Mouse (Mus musculus) gonadal fat pad, adult 2 months (tissue): ENCODE results near the gene Pi4k2b. TPM values are rescaled to one million over a fixed set of nuclear protein-coding genes. Genes with fewer than 3 reads are reported as not detected.
A peak's percentile ranks its signal among the peaks of the same experiment; 100 is the strongest.
"Not testable (repeated sequence)": the region's sequence is repeated elsewhere in the genome, so short reads cannot be mapped to it uniquely, and the experiment has no call there.

Source experiments
- DNase-seq: peaks from one replicate; pipeline ENCODE4 v3.0.0-alpha.2; 2012; ENCODE audit warnings: low read depth
- polyA plus RNA-seq: library from polyadenylated mRNA; depleted of rRNA; stranded (reverse); fragments of >200 nt; gene quantifications from 2 replicates; pipeline ENCODE4 v1.2.3, GENCODE M21; 2012; rRNA removed

Gene Pi4k2b
- polyA plus RNA-seq: 7.1 and 8.0 TPM in 2 replicates

DNA sequence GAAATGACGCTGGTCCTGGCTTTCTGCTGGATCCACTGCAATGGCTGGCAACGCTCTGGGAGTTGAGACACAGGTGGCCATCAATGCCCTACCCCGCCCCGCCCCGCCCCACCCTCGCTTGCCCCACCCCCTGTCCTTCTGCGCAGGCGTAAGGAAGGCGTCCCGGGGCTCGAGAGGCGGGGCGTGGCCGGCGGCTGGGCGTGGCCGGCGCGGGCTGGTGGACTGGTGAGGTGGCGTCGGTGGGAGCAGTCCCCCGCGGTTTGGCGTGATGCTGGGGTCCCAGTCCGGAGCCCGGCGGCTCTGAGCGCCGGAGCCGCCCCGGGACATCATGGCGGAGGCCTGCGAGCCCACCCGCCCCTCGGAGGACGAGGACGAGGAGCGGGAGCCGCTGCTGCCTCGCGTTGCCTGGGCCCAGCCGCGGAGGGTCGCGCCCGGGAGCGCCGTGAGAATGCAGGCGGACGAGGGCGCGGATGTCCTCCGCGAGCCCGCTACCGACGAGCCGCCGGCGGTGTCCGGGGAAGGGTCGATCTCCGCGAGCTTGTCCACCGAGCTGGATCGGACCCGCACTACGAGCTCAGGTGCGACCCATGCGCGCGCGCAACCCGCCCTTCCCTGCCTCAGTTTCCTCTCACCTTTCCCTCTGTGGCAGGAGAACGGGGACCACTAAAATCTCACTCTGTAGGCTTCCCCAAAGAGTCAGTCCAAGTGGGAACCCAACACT lies at the start of gene Pi4k2b:
Pi4k2b (plus strand) TSS at position 184 of the 721 bp plus-strand sequence.
- DNase-seq: no peak

DNA sequence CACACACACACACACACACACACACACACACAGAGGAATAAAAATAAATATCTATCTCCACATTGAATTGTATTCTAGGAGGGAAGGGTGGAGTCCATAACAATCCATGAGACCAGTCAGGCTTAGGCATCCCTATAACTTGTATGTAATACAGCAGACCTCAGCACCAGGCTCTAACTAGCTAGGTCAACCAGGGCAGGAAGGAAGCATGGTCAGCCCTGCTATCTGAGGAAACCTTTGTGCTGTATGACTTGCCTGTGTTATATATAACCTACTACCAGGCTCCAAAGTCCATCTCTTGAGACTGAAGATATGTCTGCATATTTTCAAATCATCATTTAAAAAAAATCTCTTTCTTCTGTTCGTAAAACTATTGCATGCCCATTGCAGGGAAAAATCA lies 44.1 kb upstream of the Pi4k2b start:
- no peak for DNase-seq

DNA sequence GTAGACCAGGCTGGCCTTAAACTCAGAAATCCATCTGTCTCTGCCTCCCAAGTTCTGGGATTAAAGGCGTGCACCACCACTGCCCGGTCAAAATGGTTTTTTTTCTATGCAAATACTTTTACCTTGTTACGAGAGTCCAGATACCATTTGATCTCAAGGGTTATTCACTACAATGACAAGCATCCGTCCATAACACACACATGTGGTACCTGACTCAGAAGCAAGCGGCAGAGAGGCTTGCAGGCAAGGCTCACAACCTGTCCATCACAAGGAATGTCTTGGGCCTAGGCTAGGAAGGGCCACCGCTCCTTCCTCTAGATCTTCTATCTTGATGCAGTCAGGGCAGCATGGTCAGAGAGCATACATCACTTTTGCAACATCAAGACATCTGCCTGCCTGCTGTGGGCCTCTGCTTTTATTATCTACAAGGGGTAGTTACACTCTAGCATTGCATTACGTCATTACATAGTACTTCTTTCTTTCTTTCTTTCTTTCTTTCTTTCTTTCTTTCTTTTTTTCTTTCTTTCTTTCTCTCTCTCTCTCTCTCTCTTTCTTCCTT lies 43.4 kb upstream of the Pi4k2b start:
- DNase-seq: not testable (repeated sequence)

DNA sequence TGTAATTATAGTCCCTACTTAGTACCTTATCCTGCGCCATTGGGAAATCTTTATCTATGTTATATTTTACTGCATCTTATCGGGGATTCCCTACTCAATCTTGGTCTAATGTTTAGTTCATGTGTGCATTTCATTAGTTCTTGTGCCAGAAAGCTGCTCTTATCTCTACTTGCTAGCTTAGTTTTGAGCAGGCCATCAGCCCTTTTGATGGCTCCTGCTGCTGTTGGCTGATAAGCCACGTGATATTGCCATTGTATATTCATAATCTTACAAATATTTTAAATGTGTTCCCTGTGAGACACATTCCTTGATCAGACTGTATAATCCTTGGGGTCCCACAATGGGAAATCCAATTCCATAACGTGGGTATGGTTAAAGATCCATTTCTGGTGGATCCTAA lies 36.8 kb upstream of the Pi4k2b start:
- no peak for DNase-seq

DNA sequence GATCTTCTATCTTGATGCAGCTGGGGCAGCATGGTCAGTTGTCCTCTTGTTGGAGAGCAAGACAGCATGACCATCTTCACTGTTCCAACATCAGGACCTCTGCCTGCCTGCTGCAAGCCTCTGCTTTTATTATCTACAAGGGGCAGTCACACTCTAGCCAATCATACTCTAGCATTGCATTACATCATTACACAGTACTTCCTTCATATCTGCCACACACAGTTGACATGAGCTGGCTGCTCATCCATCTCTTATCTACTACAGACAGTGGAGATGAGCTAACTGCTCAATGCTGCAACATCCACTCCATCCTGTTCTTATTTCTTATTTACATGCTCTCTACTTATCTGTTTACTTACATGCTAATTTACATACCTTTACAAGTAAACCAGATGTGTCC lies 28.7 kb upstream of the Pi4k2b start:
- DNase-seq: no peak

DNA sequence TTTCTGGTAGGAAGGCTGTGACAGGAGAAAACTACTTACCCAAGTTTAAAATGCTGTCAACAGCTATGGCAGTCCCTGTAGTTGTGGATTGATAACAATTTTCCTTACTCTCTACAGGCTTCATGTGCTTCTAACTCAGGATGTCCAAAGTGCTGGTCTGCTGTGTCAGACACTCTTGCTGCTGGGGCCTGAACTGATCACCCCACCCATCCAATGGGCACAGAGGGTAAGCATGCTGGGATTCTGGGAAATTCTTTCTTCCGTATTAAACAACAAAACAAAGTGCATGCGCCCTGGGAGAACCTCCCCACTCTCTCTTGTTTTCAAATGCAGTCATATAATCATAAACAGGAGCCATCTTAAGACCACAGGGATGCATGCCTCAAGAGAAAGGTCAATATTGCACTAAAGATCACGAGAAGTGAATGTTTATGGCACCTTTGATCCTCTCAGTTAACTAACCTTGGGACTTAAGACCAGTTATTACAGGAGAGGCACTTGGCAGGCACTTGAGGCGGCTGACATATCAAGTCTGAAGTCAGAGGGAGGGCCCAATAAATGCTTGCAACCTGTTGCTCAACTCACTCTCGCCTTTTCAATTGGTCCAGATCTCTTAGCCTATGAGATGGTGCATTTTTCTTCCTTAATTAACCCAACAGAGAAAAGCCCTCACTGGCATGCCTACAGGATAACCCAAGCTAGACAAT lies 24.5 kb upstream of the Pi4k2b start:
- no peak for DNase-seq

DNA sequence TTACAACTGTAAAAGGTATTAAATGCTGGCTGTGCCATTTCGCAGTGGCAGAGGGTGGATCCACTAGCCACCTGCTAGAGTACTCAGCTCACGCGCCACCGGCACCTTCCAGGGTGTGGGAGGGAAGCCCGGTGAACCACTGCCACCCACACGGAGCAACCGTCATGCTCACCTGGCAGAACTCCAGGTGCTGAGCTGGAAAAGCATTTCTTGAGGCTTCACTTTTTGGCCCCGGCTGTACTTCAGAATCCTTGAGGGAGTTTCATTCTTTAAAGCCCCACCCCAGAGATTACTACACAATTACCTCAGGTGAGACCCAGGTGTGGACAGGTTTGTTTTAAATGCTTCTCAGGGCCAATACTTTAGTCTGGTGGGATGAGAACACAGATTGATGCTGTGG lies 20.4 kb upstream of the Pi4k2b start:
- DNase-seq: peak; percentile 36

- DNase-seq: no peak
Observed at GRCm38 (mm10) chr5:52727747-52728146, 13.6 kb upstream of the Pi4k2b start.

DNA sequence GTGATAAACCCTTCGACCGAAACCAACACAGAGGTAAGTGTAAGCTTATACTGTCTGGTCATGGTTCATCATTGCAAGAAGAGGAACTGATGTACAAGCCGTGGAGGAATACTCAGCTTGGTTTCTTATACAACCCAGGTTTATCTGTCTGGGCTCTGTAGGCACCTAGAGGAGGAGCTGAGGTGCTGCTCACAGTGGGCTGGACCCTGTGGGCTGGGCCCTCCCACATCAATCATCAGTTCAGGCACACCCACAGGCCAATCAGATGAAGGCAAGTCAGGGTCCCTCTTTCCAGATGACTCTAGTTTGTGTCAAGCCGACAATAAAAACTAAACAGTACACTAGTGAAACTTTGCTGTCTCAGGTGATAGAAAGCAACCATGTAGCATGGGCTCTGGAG lies 8.6 kb upstream of the Pi4k2b start:
- no peak for DNase-seq

GRCm38 (mm10) chr5:52736046-52736445 lies 5.3 kb upstream of the Pi4k2b start:
- DNase-seq: no peak

GRCm38 (mm10) chr5:52742112-52742813 lies 889 bp downstream of the Pi4k2b start:
- DNase-seq: peak; percentile 12

DNA sequence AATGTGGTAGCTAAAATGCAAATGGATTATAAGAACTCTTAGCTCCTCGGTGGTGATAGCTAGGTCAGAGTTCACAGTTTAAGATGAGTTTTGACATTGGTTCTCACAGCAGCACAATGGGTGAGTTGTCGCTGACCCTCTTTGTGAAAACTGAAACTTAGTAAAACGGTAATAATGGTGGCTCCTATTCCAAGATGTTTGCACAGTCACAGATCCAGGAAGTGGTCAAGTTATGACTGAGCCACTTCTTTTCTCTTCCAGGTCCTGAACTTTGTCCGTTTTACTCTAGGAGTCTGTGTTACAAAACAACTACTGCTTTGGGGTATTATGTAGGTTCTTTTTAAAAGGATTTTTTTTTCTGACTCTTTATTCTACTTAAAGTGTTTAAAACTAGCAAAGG lies 1.9 kb downstream of the Pi4k2b start:
- DNase-seq: no peak

DNA sequence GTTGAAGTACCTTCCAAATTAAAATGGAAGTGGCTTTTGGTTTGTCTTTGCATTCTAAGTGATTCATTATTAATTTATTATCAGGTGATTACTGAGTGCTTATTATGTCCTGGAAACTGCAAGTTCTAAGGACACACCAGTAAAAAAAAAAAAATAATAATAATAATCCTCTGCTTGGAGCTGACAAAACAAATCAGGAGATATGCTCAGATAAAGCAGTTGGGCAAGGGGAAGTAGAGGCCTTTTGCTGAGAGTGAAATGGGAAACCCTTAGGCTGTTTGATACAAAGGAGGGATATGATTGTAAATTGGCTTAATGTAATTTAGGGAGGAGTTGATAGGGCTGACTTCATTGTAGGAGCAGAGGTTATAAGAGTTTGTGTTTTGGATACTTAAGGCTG lies 5.5 kb downstream of the Pi4k2b start:
- no peak for DNase-seq

DNA sequence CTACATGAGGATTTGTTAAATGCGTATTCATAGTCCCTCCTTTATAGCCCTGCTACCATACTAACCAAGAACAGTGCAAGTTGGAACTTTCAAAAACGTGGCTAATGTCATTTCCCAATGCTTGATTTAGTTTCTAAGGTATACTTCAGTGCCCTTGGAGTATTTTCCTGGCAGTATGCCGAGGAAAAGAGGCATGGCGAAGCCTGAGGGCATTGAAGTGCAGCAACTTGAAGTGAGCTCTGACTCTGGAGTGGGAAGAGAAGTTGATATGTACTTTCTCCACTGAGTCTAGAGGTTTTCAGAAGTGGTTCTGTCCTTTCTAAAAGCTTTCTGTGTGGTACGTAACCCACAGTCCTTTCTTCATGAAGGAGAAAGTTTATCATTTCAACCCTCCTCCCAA lies 7.4 kb downstream of the Pi4k2b start:
- peak; percentile 20 for DNase-seq

- no peak for DNase-seq
Observed at GRCm38 (mm10) chr5:52753146-52753545, 11.8 kb downstream of the Pi4k2b start.

- no peak for DNase-seq
Observed at GRCm38 (mm10) chr5:52754196-52754595, 12.8 kb downstream of the Pi4k2b start.

- DNase-seq: no peak
Observed at GRCm38 (mm10) chr5:52755337-52755736, 14.0 kb downstream of the Pi4k2b start.

- no peak for DNase-seq
Observed at GRCm38 (mm10) chr5:52755989-52756388, 14.6 kb downstream of the Pi4k2b start.

GRCm38 (mm10) chr5:52762586-52762985 lies 21.2 kb downstream of the Pi4k2b start:
- no peak for DNase-seq

DNA sequence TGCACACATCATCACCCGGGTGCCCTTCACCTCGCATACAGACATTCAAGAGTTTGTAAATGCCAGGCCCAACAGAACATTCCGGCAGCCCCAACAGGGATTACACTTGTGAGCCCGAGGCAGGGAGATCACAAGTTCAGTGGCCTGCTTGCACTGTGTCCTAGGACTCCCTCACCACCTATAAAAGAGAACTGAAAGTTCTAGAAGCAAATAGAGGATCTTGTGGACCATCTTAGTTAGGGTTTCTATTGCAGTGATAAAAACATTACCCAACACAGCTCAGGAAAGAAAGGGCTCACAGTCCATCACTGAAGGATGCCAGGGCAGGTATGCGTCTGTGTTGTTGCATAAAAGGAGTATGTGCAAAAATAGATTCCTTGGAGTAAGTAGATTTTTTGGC lies 32.9 kb downstream of the Pi4k2b start:
- DNase-seq: no peak

DNA sequence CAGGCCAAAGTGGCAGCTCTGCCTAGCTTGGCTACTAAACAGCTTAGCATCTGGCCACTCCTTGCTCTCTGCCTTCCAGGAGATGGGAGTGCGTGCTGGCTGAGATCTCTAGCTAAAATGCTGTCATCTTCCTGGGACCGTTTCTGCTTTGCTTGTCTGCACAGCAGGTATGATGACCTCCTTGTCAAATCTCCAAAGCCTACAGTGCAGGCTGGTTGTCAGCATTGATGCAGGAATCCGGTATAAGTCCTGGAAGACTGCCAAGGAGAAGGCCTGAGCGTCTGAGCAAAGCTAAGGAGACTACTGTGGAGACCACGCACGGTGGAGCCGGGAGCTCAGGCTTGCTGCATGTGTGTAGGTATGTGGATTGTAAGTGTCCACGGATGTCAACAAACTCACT lies 33.9 kb downstream of the Pi4k2b start, which contains the start of gene Zcchc4:
Zcchc4 (plus strand) TSS at position 173 of the 400 bp plus-strand sequence.
- no peak for DNase-seq
